Mouse (Mus musculus) small intestine, adult 2 months (tissue): ENCODE measurements around the gene Enpp5. TPM values are rescaled to one million over a fixed set of nuclear protein-coding genes. Genes with fewer than 3 reads are reported as not detected.
A peak's percentile ranks its signal among the peaks of the same experiment; 100 is the strongest.

Experiments used
- H3K27ac ChIP-seq: fragments of 200-500 bp; 2 replicates; pipeline ENCODE4 v1.5.1; 2012; ENCODE audit warnings: low read depth, low read length, control low read depth, inconsistent platforms; ENCODE audit not compliant: insufficient read depth
- H3K27me3 ChIP-seq: fragments of 200-500 bp; 2 replicates; pipeline ENCODE4 v1.6.1; 2012; ENCODE audit warnings: mild to moderate bottlenecking, moderate library complexity, low read length, inconsistent platforms; ENCODE audit not compliant: control insufficient read depth, insufficient read depth
- H3K36me3 ChIP-seq: fragments of 200-500 bp; 2 replicates; pipeline ENCODE4 v1.6.1; 2012; ENCODE audit warnings: mild to moderate bottlenecking, low read length, control low read depth, inconsistent platforms; ENCODE audit not compliant: control insufficient read depth, insufficient read depth
- H3K4me1 ChIP-seq: fragments of 200-500 bp; 2 replicates; pipeline ENCODE4 v1.6.1; 2012; ENCODE audit warnings: low read length, inconsistent platforms, mixed read lengths; ENCODE audit not compliant: control insufficient read depth, insufficient read depth, insufficient read length
- H3K4me3 ChIP-seq: fragments of 200-500 bp; 2 replicates; pipeline ENCODE4 v1.5.1; 2012; ENCODE audit warnings: low read depth, mild to moderate bottlenecking, control low read depth, inconsistent platforms, low read length, moderate library complexity
- CTCF ChIP-seq: fragments of 200-500 bp; IDR thresholded peaks from 2 replicates; pipeline ENCODE4 v1.5.1; 2012; ENCODE audit warnings: low read depth, mild to moderate bottlenecking, control low read depth, inconsistent platforms, low read length, moderate library complexity, mixed read lengths; ENCODE audit not compliant: insufficient replicate concordance, insufficient read length; ENCODE audit errors: extremely low read depth
- POLR2A ChIP-seq: fragments of 200-500 bp; IDR thresholded peaks from 2 replicates; pipeline ENCODE4 v1.6.1; 2012; ENCODE audit warnings: low read depth, mild to moderate bottlenecking, control low read depth, inconsistent platforms, low read length, moderate library complexity
- WGBS: fragments of 180-500 bp; shearing (Covaris S2); methylation state at CpG from one replicate; pipeline ENCODE4 v1.1.7; 2018; 5-methylcytosine and 5-hydroxymethylcytosine counted together
- polyA plus RNA-seq: library from polyadenylated mRNA; depleted of rRNA; stranded (reverse); fragments of >200 nt; gene quantifications from 2 replicates; pipeline ENCODE4 v1.2.3, GENCODE M21; 2012; rRNA removed

Gene Enpp5
- polyA plus RNA-seq, 1 experiment: 2.5 TPM

DNA sequence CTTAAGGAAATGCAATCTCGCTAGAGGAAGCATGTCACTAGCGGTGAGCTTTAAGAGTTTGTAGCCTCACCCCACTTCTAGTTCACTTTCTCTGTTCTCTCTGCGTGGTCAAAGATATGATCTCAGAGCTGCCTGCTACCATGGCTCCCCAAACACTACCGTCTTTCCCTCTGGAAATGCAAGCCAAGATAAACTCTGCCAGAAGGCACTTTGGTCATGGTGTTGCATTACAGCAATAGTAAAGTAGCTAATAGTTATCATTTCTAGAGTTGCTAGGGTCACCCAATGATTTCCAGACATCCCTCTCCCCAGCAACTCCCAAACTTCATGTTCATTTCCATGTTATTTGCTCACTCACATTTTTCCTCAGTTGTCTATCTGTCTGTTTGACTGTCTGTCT, 39.6 kb downstream of the Enpp5 start:
- Histone ChIP-seq H3K36me3 (no peaks in the 10 kb centered on the region), H3K4me3 (no peak overlapping the region), H3K27me3 (no peaks in the 10 kb centered on the region), H3K27ac (no peak overlapping the region), H3K4me1 (peaks cover 7% of the 10 kb centered on the region)
- 83% methylated on average over 4 of the region's 4 CpGs for WGBS
- TF ChIP-seq CTCF (no peak), POLR2A (no peak)

DNA sequence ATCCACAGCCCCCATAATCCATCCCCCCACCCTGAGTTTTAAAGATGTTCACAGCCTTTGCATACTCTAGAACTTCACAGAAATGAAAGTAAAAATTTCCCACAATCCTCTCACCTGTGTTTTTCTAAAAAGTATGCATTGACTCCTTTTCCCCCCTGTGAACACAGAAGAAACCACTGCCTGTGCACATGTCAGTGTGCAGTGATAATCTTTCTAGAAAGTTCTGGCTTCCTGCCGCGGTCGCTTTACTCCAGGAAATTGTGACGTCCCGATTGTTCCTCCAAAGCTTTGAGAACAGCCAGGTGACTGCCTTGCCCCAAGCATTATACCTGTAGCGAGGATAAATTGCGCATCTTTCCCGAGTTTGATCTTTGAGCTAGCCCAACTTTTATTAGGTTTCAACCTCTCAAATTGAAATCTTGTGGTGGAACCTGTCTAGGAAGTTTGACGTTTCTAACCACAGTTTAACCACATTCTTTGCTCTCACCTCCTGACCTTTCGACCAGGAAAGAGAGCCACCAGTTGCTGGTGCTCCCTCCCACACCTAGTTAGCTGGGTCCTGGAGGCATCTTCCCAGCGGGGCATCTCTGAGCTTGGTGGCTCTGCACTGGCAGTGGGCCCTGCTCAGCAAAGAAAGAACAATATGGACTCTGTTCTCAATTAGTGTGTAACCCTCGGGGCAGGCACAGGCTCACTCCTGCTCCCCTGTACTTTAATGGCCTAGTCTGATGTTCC, 42.9 kb downstream of the Enpp5 start:
- Histone ChIP-seq H3K36me3 (no peaks in the 10 kb centered on the region), H3K27me3 (no peaks in the 10 kb centered on the region), H3K27ac (no peak overlapping the region), H3K4me3 (no peak overlapping the region), H3K4me1 (peaks cover 7% of the 10 kb centered on the region)
- TF ChIP-seq POLR2A (no peak), CTCF (no peak)
- 40% methylated on average over 12 of the region's 12 CpGs for WGBS

DNA sequence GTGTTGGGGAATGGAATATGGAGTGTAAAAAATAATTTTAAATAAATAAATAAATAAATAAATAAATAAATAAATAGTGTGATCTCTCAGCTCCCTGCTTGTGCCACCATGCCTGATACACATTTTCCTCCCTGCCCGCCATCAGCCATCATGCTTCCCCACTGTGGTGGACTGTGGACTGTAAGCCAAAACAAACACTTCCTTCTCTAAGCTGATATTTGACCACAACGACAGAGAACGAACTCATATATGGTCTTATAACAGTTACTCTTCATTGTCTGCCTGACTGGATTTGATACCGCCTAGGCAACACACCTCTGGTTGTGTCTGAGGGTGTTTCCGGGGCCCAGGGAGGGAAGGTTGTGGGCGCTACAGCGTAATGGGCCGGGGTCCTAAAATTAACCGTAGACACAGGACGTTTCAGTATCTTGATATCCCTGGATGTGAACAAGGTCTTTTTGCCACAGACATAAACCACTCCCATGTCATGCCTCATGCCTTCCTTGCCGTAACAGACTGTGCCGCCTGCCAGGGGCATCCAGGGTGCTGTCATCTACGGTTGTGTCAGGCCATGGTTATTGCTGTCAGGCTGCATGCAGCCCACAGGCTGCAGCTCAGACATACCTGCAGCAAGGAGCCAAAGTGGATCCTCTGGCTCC, 50.6 kb downstream of the Enpp5 start:
- peaks cover 6% of the 10 kb centered on the region; the same call in 1 of the 2 replicates for H3K4me1 ChIP-seq
- no peak overlapping the region for H3K27ac ChIP-seq
- WGBS: 64% methylated on average over 13 of the region's 13 CpGs
- no peaks in the 10 kb centered on the region for H3K27me3 ChIP-seq
- no peaks in the 10 kb centered on the region for H3K36me3 ChIP-seq
- TF ChIP-seq CTCF (no peak), POLR2A (no peak)
- no peak overlapping the region for H3K4me3 ChIP-seq

DNA sequence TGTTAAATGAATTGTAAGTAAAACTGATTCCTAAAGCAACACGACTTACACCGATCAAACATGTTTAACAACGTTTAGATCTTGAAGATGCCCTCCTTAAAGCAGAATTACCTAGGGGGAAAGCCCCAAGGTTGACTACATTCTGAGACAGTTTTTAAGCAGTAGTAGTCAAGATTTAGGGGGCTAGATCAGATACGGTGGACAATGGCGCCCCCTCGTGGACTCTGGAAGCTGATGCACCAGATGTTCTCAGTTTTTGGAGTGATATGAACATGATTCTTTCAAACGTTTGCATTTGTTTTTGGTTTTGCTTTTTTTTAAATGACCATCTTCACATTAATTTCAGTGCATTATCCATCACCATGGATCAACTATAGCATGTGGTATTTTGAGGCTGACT, 51.8 kb downstream of the Enpp5 start:
- Histone ChIP-seq H3K4me3 (no peak overlapping the region), H3K27ac (no peak overlapping the region), H3K27me3 (no peaks in the 10 kb centered on the region), H3K36me3 (no peaks in the 10 kb centered on the region), H3K4me1 (peaks cover 8% of the 10 kb centered on the region; the same call in 1 of the 2 replicates)
- WGBS: 10% methylated on average over 7 of the region's 7 CpGs
- peak; percentile 88; the same call in 1 of the 2 replicates for TF ChIP-seq CTCF
- TF ChIP-seq POLR2A: no peak

DNA sequence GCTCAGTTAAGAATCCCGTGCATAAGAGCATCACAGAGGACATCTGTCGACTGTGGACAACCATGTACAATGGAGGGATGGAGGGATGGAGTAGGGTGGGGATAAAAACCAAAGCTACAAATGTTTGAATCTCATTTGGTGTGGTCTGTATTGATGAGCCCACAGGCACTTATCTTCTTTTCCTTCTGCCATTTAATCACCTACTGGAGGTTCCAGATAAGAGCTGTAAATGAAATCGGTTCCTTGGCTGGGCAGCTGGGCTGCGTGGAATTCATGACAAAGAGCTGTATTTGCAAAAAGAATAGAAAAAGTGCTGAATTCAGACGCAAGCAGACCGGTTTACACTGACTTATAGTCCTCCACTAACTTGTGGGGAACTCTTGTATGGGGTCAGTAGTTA, 55.5 kb downstream of the Enpp5 start:
- TF ChIP-seq CTCF (no peak), POLR2A (no peak)
- H3K27ac ChIP-seq: peak overlapping the region; percentile 90
- H3K27me3 ChIP-seq: no peaks in the 10 kb centered on the region
- H3K4me3 ChIP-seq: peak overlapping the region; percentile 43; the same call in 1 of the 2 replicates
- H3K4me1 ChIP-seq: peaks cover 8% of the 10 kb centered on the region; the same call in 1 of the 2 replicates
- WGBS: 22% methylated on average over 6 of the region's 6 CpGs
- no peaks in the 10 kb centered on the region for H3K36me3 ChIP-seq

DNA sequence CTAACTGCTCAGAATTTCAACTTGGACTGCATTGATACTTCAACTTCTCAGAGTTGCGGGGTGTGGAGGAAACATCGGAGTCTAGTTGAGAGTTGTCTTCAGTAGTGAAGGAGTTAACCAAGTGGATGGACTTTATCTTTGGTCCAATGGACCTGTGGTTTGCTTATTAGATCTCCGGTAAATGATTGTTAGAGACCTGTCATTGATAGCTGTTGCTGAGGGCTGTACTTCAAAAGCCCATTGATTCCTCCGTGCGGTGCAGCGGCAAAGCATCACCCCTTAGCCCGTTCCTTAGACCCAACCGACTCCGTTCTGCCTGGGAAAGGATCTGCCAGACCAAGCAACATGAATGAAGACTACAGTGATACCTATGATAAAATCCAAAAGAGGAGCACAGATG, 55.9 kb downstream of the Enpp5 start:
- peak overlapping the region; percentile 86 for H3K4me3 ChIP-seq
- no peaks in the 10 kb centered on the region for H3K27me3 ChIP-seq
- 28% methylated on average over 9 of the region's 9 CpGs for WGBS
- H3K4me1 ChIP-seq: peaks cover 10% of the 10 kb centered on the region; the same call in 1 of the 2 replicates
- H3K36me3 ChIP-seq: peaks cover under 1% of the 10 kb centered on the region; the same call in 1 of the 2 replicates
- peak overlapping the region; percentile 90 for H3K27ac ChIP-seq
- TF ChIP-seq CTCF: no peak
- TF ChIP-seq POLR2A: peak; percentile 63; the same call in 1 of the 2 replicates

DNA sequence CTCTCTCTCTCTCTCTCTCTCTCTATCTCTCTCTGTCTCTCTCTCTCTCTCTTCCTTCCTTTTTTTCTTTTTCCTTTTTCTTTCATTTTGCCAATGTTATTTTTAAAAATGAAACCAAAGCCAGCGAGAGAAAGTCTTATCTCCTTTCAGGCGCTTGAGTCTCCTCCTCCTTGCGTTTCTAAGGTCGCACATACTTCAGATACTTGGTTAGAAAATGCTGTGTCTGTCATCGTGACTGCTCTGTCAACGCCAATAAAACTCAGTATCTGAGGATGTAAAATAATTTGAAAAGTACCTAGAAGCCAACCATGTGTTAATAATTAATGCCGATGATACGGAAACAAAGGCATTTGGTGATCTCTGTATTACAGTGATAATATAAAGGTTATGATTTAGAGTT, 57.4 kb downstream of the Enpp5 start:
- no peaks in the 10 kb centered on the region for H3K27me3 ChIP-seq
- 18% methylated on average over 8 of the region's 8 CpGs for WGBS
- H3K36me3 ChIP-seq: peaks cover 2% of the 10 kb centered on the region; the same call in 1 of the 2 replicates
- H3K4me3 ChIP-seq: no peak overlapping the region
- peak overlapping the region; percentile 88 for H3K27ac ChIP-seq
- TF ChIP-seq POLR2A: no peak
- TF ChIP-seq CTCF: no peak
- peaks cover 13% of the 10 kb centered on the region; the same call in 1 of the 2 replicates for H3K4me1 ChIP-seq

Other genes with a start within 250 kb of the Enpp5 start
- 0.70 and 1.5 TPM in 2 replicates for gene Enpp4, start 27.0 kb downstream of the Enpp5 start, polyA plus RNA-seq
- gene Clic5, start 109.8 kb downstream of the Enpp5 start, polyA plus RNA-seq: 9.1 and 26.7 TPM in 2 replicates